Mouse (Mus musculus) CH12.LX (cell line): ENCODE data around the gene Wnt10b. TPM values are rescaled to one million over a fixed set of nuclear protein-coding genes. Genes with fewer than 3 reads are reported as not detected.

Source experiments
- DNase-seq: peaks from one replicate; pipeline ENCODE4 v3.0.0-alpha.2; 2013; ENCODE audit errors: extremely low read depth
- H3K27ac ChIP-seq: 2 replicates; pipeline ENCODE4 v1.5.1; 2012; ENCODE audit warnings: low read depth, mild to moderate bottlenecking, control low read depth, moderate library complexity; ENCODE audit not compliant: insufficient read depth
- H3K27me3 ChIP-seq: replicated peaks from 2 replicates; pipeline ENCODE3; 2012; ENCODE audit warnings: inconsistent platforms
- H3K36me3 ChIP-seq, 2 experiments: replicated peaks in 1 of 2; 2 replicates each; pipeline versions ENCODE3 to v1.6.1; 2012; ENCODE audit warnings: inconsistent platforms in 1 of 2, low read length in 1 of 2, mild to moderate bottlenecking in 1 of 2, mixed read lengths in 1 of 2, moderate library complexity in 1 of 2; ENCODE audit not compliant: control insufficient read depth in 1 of 2, insufficient read depth in 1 of 2
- H3K4me1 ChIP-seq, 2 experiments: 2 replicates each; pipeline ENCODE4 v1.6.1; 2012; ENCODE audit warnings: inconsistent platforms in 1 of 2, moderate library complexity in 1 of 2; ENCODE audit not compliant: insufficient read depth in 2 of 2, control insufficient read depth in 1 of 2
- H3K4me2 ChIP-seq: 2 replicates; pipeline ENCODE4 v1.6.1; 2012; ENCODE audit warnings: low read depth, mild to moderate bottlenecking, control low read depth; ENCODE audit not compliant: poor library complexity, insufficient read depth, severe bottlenecking
- H3K4me3 ChIP-seq, 3 experiments: fragments of 150-350 bp in 1 of 3; sonication (generic) in 1 of 3; replicated peaks in 1 of 3; 2 replicates each; pipeline versions ENCODE3 to v1.5.1; 2011 to 2012; ENCODE audit warnings: low read depth in 2 of 3, low read length in 2 of 3, mild to moderate bottlenecking in 2 of 3, moderate library complexity in 2 of 3, control low read depth in 1 of 3, improper control_type of control experiment in 1 of 3, inconsistent platforms in 1 of 3, mixed read lengths in 1 of 3; ENCODE audit not compliant: poor library complexity in 1 of 3
- H3K79me2 ChIP-seq: replicated peaks from 2 replicates; pipeline ENCODE4 v1.6.1; 2012; ENCODE audit warnings: mild to moderate bottlenecking, moderate library complexity; ENCODE audit not compliant: control insufficient read depth, poor library complexity, insufficient read depth, severe bottlenecking; ENCODE audit errors: extremely low read depth
- H3K9ac ChIP-seq: 2 replicates; pipeline ENCODE4 v1.6.1; 2012; ENCODE audit warnings: low read depth, mild to moderate bottlenecking, control low read depth, moderate library complexity; ENCODE audit not compliant: insufficient read depth
- H3K9me3 ChIP-seq: replicated peaks from 2 replicates; pipeline ENCODE3; 2012; ENCODE audit warnings: low read length, inconsistent platforms, mixed read lengths
- CHD2 ChIP-seq: IDR thresholded peaks from 2 replicates; pipeline ENCODE4 v1.6.1; 2011; ENCODE audit warnings: low read length, improper control_type of control experiment
- CTCF ChIP-seq, 2 experiments: IDR thresholded peaks in 1 of 2; conservative IDR thresholded peaks in 1 of 2; 2 replicates each; pipeline ENCODE4 v1.5.1; 2011 to 2012; ENCODE audit warnings: low read depth in 2 of 2, low read length in 2 of 2, improper control_type of control experiment in 1 of 2, inconsistent platforms in 1 of 2, mild to moderate bottlenecking in 1 of 2, moderate library complexity in 1 of 2
- ETS1 ChIP-seq: conservative IDR thresholded peaks from 2 replicates; pipeline ENCODE4 v1.6.1; 2012; ENCODE audit warnings: low read depth, mild to moderate bottlenecking, inconsistent platforms, low read length, improper control_type of control experiment, moderate library complexity
- HCFC1 ChIP-seq: IDR thresholded peaks from 2 replicates; pipeline ENCODE4 v1.6.1; 2012; ENCODE audit warnings: low read depth, mild to moderate bottlenecking, inconsistent platforms, low read length, improper control_type of control experiment
- IRF4 ChIP-seq: IDR thresholded peaks from 2 replicates; pipeline ENCODE4 v1.6.1; 2014; ENCODE audit warnings: low read depth, mild to moderate bottlenecking, inconsistent platforms, low read length, improper control_type of control experiment
- JUND ChIP-seq: conservative IDR thresholded peaks from 2 replicates; pipeline ENCODE4 v1.6.1; 2011; ENCODE audit warnings: low read depth, low read length, improper control_type of control experiment
- MAX ChIP-seq: IDR thresholded peaks from 2 replicates; pipeline ENCODE4 v1.6.1; 2011; ENCODE audit warnings: low read length, improper control_type of control experiment
- MEF2A ChIP-seq: IDR thresholded peaks from 2 replicates; pipeline ENCODE4 v1.6.1; 2014; ENCODE audit warnings: low read depth, mild to moderate bottlenecking, inconsistent platforms, low read length, improper control_type of control experiment, borderline replicate concordance
- MXI1 ChIP-seq: IDR thresholded peaks from 2 replicates; pipeline ENCODE4 v1.6.1; 2011; ENCODE audit warnings: mild to moderate bottlenecking, low read depth, low read length, improper control_type of control experiment
- MYC ChIP-seq: IDR thresholded peaks from 2 replicates; pipeline ENCODE4 v1.6.1; 2011; ENCODE audit warnings: low read depth, mild to moderate bottlenecking, improper control_type of control experiment, low read length
- POLR2A ChIP-seq: IDR thresholded peaks from 2 replicates; pipeline ENCODE4 v1.6.1; 2011; ENCODE audit warnings: low read depth, mild to moderate bottlenecking, improper control_type of control experiment, low read length
- POLR2AphosphoS2 ChIP-seq: IDR thresholded peaks from 2 replicates; pipeline ENCODE4 v1.6.1; 2011; ENCODE audit warnings: low read depth, low read length, improper control_type of control experiment
- RAD21 ChIP-seq: IDR thresholded peaks from 2 replicates; pipeline ENCODE4 v1.6.1; 2011; ENCODE audit warnings: low read depth, mild to moderate bottlenecking, low read length, improper control_type of control experiment, moderate library complexity
- RCOR1 ChIP-seq: conservative IDR thresholded peaks from 2 replicates; pipeline ENCODE4 v1.6.1; 2012; ENCODE audit warnings: low read depth, mild to moderate bottlenecking, inconsistent platforms, low read length, improper control_type of control experiment
- SMC3 ChIP-seq: IDR thresholded peaks from 2 replicates; pipeline ENCODE4 v1.6.1; 2011; ENCODE audit warnings: low read depth, low read length, improper control_type of control experiment
- TBP ChIP-seq: conservative IDR thresholded peaks from 2 replicates; pipeline ENCODE4 v1.6.1; 2011; ENCODE audit warnings: low read depth, low read length, improper control_type of control experiment
- ZC3H11A ChIP-seq: IDR thresholded peaks from 2 replicates; pipeline ENCODE4 v1.6.1; 2012; ENCODE audit warnings: low read depth, mild to moderate bottlenecking, inconsistent platforms, low read length, improper control_type of control experiment
- ZKSCAN1 ChIP-seq: IDR thresholded peaks from 2 replicates; pipeline ENCODE4 v1.6.1; 2012; ENCODE audit warnings: low read depth, inconsistent platforms, low read length, improper control_type of control experiment, borderline replicate concordance
- ZMIZ1 ChIP-seq: IDR thresholded peaks from 2 replicates; pipeline ENCODE4 v1.6.1; 2012; ENCODE audit warnings: low read depth, mild to moderate bottlenecking, inconsistent platforms, low read length, improper control_type of control experiment
- dilution Hi-C: fragments of 300-500 bp; cut with MboI; formaldehyde crosslinking; loops from 2 replicates; pipeline ENCODE4 v1.14.3; 2020; ENCODE audit warnings: low sequenced_read_pairs; ENCODE audit not compliant: extremely low pct_unique_long_range_greater_than_20kb, extremely low pct_ligation_motif_present
- in situ Hi-C: fragments of 300-500 bp; cut with MboI; formaldehyde crosslinking; loops from 3 replicates; pipeline ENCODE4 v1.14.3; 2019; ENCODE audit warnings: low sequenced_read_pairs, low pct_ligation_motif_present, low pct_unique_long_range_greater_than_20kb, mixed read lengths
- polyA plus RNA-seq: library from polyadenylated mRNA; unstranded; fragments of >175 nt; gene quantifications from 2 replicates; pipeline ENCODE4 v1.2.1, GENCODE M21; 2012; ENCODE audit warnings: low read depth; ENCODE audit not compliant: insufficient read length
- total RNA-seq, 2 experiments: library from RNA; depleted of rRNA; stranded (reverse); fragments of 300-350 nt in 1 of 2; fragments of >200 nt in 1 of 2; gene quantifications; 2 replicates each; pipeline ENCODE4 v1.2.3; 2012 to 2014

The Wnt10b gene
- total and polyA plus RNA-seq, 3 experiments: 25.4 to 64.4 (median 56.2) TPM

- DNase-seq: peak; percentile 80
- dilution Hi-C loops (no loop called here), in situ Hi-C loops (no loop called here)
- peaks cover 55% of the 10 kb centered on the region for H3K27me3 ChIP-seq
- H3K27ac ChIP-seq: no peak overlapping the region
- H3K36me3 ChIP-seq: no peaks in the 10 kb centered on the region
- H3K9ac ChIP-seq: no peak overlapping the region
- H3K4me3 ChIP-seq: no peak overlapping the region
- H3K9me3 ChIP-seq: no peaks in the 10 kb centered on the region
- TF ChIP-seq IRF4 (no peak), MAX (0 out of 2 replicates have a peak, but pooled peaks have one; percentile 2), ZMIZ1 (no peak), CTCF (conservative IDR thresholded peaks at IDR 0.05 in 1 of 2, IDR thresholded peaks at IDR 0.05 in 1 of 2; ENCODE audit: low read depth in 2 of 2, low read length in 2 of 2) (peak; percentile 88 to 93), JUND (no peak), CHD2 (no peak), RAD21 (peak; percentile 60), SMC3 (peak; percentile 90), RCOR1 (no peak), MEF2A (no peak)
- H3K79me2 ChIP-seq: no peaks in the 10 kb centered on the region
- no peak overlapping the region; the same call in 1 of the 2 replicates for H3K4me2 ChIP-seq
- peaks cover 22 to 55% of the 10 kb centered on the region in 2 experiments for H3K4me1 ChIP-seq
Measured at GRCm38 (mm10) chr15:98799396-98799795, 21.4 kb upstream of the Wnt10b start.

- in situ Hi-C loops (no loop called here), dilution Hi-C loops (no loop called here)
- 0 out of 2 replicates have a peak, but pooled peaks have one; percentile 1 for TF ChIP-seq MAX
- no peak for TF ChIP-seq ZKSCAN1
- Histone ChIP-seq H3K27ac (no peak overlapping the region), H3K4me1 (peaks cover 22 to 53% of the 10 kb centered on the region in 2 experiments), H3K79me2 (no peaks in the 10 kb centered on the region), H3K4me2 (no peak overlapping the region), H3K9ac (no peak overlapping the region), H3K27me3 (peaks cover 54% of the 10 kb centered on the region), H3K4me3 (no peak overlapping the region), H3K9me3 (no peaks in the 10 kb centered on the region), H3K36me3 (no peaks in the 10 kb centered on the region)
- DNase-seq: no peak
Measured at GRCm38 (mm10) chr15:98798903-98799302, 21.0 kb upstream of the Wnt10b start.

DNA sequence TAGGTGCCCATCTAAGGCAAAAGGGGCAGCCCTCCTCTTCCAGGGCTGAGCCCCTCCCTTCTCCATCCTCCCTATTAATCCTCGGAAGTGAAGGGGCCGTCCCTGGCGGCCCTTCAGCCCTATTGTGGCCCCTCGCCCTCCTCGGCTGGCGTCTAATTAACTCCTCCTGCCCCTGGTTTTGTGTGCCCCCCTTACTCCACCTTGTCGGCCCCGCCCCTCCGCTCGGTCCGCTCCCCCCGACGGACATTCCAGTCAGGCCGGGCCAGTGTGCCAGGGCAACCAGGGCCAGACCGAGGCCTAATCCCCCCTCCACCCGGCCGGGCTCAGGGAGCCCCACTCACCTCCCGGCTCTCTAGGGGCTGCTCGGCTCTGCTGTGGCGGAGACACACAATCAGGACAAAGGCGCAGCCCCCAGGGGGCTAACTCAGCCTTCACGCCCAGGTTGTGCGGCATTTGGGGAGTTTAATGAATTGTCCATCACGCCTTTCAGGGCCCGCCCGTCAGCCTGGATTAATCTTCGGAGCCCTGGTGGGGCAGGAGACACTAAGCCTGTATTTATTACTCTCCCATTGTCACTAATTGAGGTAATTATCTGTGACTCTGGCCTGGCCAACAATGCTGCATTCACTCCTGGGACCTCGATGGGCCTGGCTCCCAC, 20.0 kb upstream of the Wnt10b start:
- Histone ChIP-seq H3K9me3 (peaks cover under 1% of the 10 kb centered on the region), H3K9ac (no peak overlapping the region), H3K4me1 (peaks cover 22 to 44% of the 10 kb centered on the region in 2 experiments), H3K79me2 (no peaks in the 10 kb centered on the region), H3K27me3 (peaks cover 53% of the 10 kb centered on the region), H3K36me3 (no peaks in the 10 kb centered on the region), H3K27ac (no peak overlapping the region), H3K4me2 (no peak overlapping the region)
- in situ Hi-C loops: no loop called here
- dilution Hi-C loops: no loop called here
- TF ChIP-seq ETS1: no peak
- TF ChIP-seq MYC: no peak
- TF ChIP-seq TBP: no peak
- no peak for TF ChIP-seq SMC3
- no peak for TF ChIP-seq HCFC1
- TF ChIP-seq MXI1: no peak
- TF ChIP-seq POLR2AphosphoS2: no peak
- no peak for TF ChIP-seq ZC3H11A
- no peak for TF ChIP-seq POLR2A
- TF ChIP-seq, all 38 proteins: peak for 0
- H3K4me3 ChIP-seq: no peak overlapping the region
- no peak for DNase-seq
